Mouse (Mus musculus): ENCODE data around the gene Pard3.

DNA sequence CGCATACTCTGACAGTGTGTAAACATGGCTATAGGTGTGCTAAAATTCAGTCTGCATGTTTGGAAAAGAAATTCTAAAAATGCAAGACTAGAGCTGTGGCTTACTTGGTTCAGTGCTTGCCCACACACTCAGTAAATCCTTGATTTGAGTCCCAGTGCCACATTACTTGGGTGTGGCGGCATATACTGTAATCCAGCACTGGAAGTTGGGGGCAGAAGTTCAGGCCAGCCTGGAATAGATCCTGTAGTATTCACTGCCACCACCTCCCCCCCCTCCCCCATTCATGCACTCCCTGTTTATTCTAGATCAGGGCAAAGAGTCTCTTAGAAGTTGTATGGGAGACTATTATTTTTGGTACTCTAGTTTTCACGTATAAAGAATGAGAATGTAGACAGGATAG, 52.1 kb downstream of the Pard3 start:
- TF ChIP-seq CTCF (IDR thresholded peaks at IDR 0.05; ENCODE audit: insufficient read depth, low read depth, low read length) (no peak), POLR2A (IDR thresholded peaks at IDR 0.05; ENCODE audit: insufficient read depth, low read depth, low read length) (no peak)
